Mouse (Mus musculus): ENCODE results near the gene Ptprc.

Ptprc gene

GRCm38 (mm10) chr1:138134324-138134723 is 41.2 kb downstream of the Ptprc start:
- TF ChIP-seq GATA4 (IDR thresholded peaks at IDR 0.05; ENCODE audit: insufficient replicate concordance, low read length): no peak

GRCm38 (mm10) chr1:138131739-138132138 is 43.8 kb downstream of the Ptprc start:
- no peak for TF ChIP-seq GATA4 (IDR thresholded peaks at IDR 0.05; ENCODE audit: insufficient replicate concordance, low read length)

- no peak for TF ChIP-seq GATA4 (IDR thresholded peaks at IDR 0.05; ENCODE audit: insufficient replicate concordance, low read length)
These were observed 45.4 kb downstream of the Ptprc start for GRCm38 (mm10) chr1:138130145-138130544.

- TF ChIP-seq GATA4 (IDR thresholded peaks at IDR 0.05; ENCODE audit: insufficient replicate concordance, low read length): no peak
These were observed 48.7 kb downstream of the Ptprc start for GRCm38 (mm10) chr1:138126843-138127242.

GRCm38 (mm10) chr1:138125281-138125680 is 50.2 kb downstream of the Ptprc start:
- no peak for TF ChIP-seq GATA4 (IDR thresholded peaks at IDR 0.05; ENCODE audit: insufficient replicate concordance, low read length)

GRCm38 (mm10) chr1:138123866-138124265 is 51.6 kb downstream of the Ptprc start:
- no peak for TF ChIP-seq GATA4 (IDR thresholded peaks at IDR 0.05; ENCODE audit: insufficient replicate concordance, low read length)

GRCm38 (mm10) chr1:138119895-138120294 is 55.6 kb downstream of the Ptprc start:
- TF ChIP-seq GATA4 (IDR thresholded peaks at IDR 0.05; ENCODE audit: insufficient replicate concordance, low read length): no peak

- TF ChIP-seq GATA4 (IDR thresholded peaks at IDR 0.05; ENCODE audit: insufficient replicate concordance, low read length): no peak
These were observed 82.3 kb downstream of the Ptprc start for GRCm38 (mm10) chr1:138093219-138093618.

GRCm38 (mm10) chr1:138085810-138086209 is 89.7 kb downstream of the Ptprc start:
- TF ChIP-seq GATA4 (IDR thresholded peaks at IDR 0.05; ENCODE audit: insufficient replicate concordance, low read length): no peak

GRCm38 (mm10) chr1:138083707-138084106 is 91.8 kb downstream of the Ptprc start:
- TF ChIP-seq GATA4 (IDR thresholded peaks at IDR 0.05; ENCODE audit: insufficient replicate concordance, low read length): no peak

GRCm38 (mm10) chr1:138080308-138080707 is 95.2 kb downstream of the Ptprc start:
- TF ChIP-seq GATA4 (IDR thresholded peaks at IDR 0.05; ENCODE audit: insufficient replicate concordance, low read length): no peak

- TF ChIP-seq GATA4 (IDR thresholded peaks at IDR 0.05; ENCODE audit: insufficient replicate concordance, low read length): no peak
These were observed 131.1 kb downstream of the Ptprc start for GRCm38 (mm10) chr1:138044196-138044945.

- TF ChIP-seq GATA4 (IDR thresholded peaks at IDR 0.05; ENCODE audit: insufficient replicate concordance, low read length): no peak
These were observed 135.0 kb downstream of the Ptprc start for GRCm38 (mm10) chr1:138040556-138040955.

GRCm38 (mm10) chr1:138039201-138039600 is 136.3 kb downstream of the Ptprc start:
- no peak for TF ChIP-seq GATA4 (IDR thresholded peaks at IDR 0.05; ENCODE audit: insufficient replicate concordance, low read length)

GRCm38 (mm10) chr1:138037484-138037883 is 138.0 kb downstream of the Ptprc start:
- TF ChIP-seq GATA4 (IDR thresholded peaks at IDR 0.05; ENCODE audit: insufficient replicate concordance, low read length): no peak

GRCm38 (mm10) chr1:138029649-138030048 is 145.9 kb downstream of the Ptprc start:
- no peak for TF ChIP-seq GATA4 (IDR thresholded peaks at IDR 0.05; ENCODE audit: insufficient replicate concordance, low read length)

- no peak for TF ChIP-seq GATA4 (IDR thresholded peaks at IDR 0.05; ENCODE audit: insufficient replicate concordance, low read length)
These were observed 150.2 kb downstream of the Ptprc start for GRCm38 (mm10) chr1:138025298-138025697.

Measured in liver, adult (tissue).